Mouse (Mus musculus): ENCODE data around the gene Atg16l1. TPM values are rescaled to one million over a fixed set of nuclear protein-coding genes. Genes with fewer than 3 reads are reported as not detected.

Atg16l1 gene
- polyA plus RNA-seq, 1 experiment, result 18.7 TPM

- TF ChIP-seq POLR2A (IDR thresholded peaks at IDR 0.05; ENCODE audit: low read depth, low read length) (no peak), CTCF (IDR thresholded peaks at IDR 0.05; ENCODE audit: extremely low read depth, insufficient read depth, insufficient read length, insufficient replicate concordance) (no peak)
Measured at GRCm38 (mm10) chr1:87734153-87734552, 21.5 kb upstream of the Atg16l1 start.

DNA sequence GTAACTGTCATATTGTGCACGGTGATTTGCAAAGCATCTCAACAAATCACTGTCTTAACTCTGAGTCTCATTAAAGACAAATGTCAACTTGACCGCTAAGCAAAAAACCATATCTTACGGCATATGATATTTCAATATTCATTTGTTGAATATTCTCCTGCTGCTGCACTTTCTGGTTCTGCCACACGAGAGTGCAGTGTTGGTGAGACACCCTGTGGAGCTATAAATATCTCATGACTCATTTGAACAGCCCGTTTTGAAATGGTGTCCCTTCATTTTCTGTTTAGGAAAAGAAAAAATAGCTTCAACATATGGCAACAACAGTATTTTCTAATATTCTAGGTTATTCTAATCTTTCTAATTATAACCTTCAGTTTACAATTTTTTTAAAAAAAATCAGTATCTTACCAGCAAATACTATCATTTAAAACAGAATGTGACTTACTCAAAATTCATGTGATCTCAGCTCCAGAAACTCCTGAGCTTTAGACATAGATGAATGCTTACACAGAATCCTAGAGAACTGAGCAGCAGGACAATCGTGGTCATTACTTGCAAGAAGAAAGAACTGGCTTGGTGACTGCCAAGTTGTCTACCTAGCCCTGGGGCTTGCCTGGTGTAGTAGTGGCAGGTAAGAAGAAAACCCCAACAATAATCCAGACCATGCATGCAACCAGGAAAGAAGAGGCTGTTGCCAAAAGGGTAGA is 14.9 kb upstream of the Atg16l1 start:
- DNase-seq (ENCODE audit: low read depth in 1 of 2, low spot score in 2 of 2), result no peak
- no peaks in the 10 kb centered on the region for H3K27me3 ChIP-seq (ENCODE audit: control insufficient read depth, insufficient read depth, low read length)
- H3K4me1 ChIP-seq (ENCODE audit: control insufficient read depth, insufficient read depth, insufficient read length), result no peaks in the 10 kb centered on the region
- H3K36me3 ChIP-seq (ENCODE audit: control insufficient read depth, insufficient read depth, low read length), result no peaks in the 10 kb centered on the region
- 52% methylated on average over 6 of the region's 6 CpGs for WGBS
- H3K4me3 ChIP-seq (ENCODE audit: extremely low read depth, insufficient read depth, insufficient read length), result no peak overlapping the region
- no peak overlapping the region for H3K27ac ChIP-seq (ENCODE audit: insufficient read depth, low read length)
- TF ChIP-seq CTCF (IDR thresholded peaks at IDR 0.05; ENCODE audit: extremely low read depth, insufficient read depth, insufficient read length, insufficient replicate concordance) (no peak), POLR2A (IDR thresholded peaks at IDR 0.05; ENCODE audit: low read depth, low read length) (no peak)

More at GRCm38 (mm10) chr1:87734153-87734552, 21.5 kb upstream of the Atg16l1 start:
- no peak for DNase-seq (ENCODE audit: low read depth in 1 of 2, low spot score in 2 of 2)
- WGBS, result 80% methylated on average over 3 of the region's 3 CpGs
- Histone ChIP-seq H3K36me3 (ENCODE audit: control insufficient read depth, insufficient read depth, low read length) (no peaks in the 10 kb centered on the region), H3K27ac (ENCODE audit: insufficient read depth, low read length) (no peak overlapping the region), H3K4me1 (ENCODE audit: control insufficient read depth, insufficient read depth, insufficient read length) (no peaks in the 10 kb centered on the region), H3K4me3 (ENCODE audit: extremely low read depth, insufficient read depth, insufficient read length) (no peak overlapping the region), H3K27me3 (ENCODE audit: control insufficient read depth, insufficient read depth, low read length) (no peaks in the 10 kb centered on the region)

DNA sequence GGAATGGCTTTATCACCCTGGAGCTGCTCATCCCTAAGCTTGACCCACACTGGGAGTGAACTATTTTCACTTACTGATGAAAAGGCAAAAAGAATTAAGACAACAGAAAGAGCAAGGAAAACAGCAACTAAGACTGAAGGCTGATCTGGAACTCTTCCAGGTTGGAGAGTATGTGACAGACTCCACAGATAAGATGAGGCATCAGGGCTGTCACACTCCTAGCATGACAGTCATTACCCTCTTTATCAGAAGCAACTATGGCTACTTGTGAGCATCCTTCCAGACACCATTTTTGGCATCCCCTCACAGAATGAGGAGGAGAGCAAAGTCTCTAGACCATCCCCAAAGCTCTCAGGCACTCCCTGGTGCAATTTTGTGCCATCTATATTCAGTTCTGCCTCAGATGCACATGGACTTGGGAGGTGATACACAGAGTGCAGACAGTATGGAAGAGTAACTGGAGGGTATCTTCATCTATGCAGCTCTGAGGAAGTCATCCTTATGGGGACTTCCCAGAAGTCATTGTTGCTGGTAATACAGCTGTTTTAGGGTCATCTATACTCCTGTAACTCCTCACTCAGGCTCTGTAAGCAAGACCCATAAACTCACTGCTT is 6.2 kb upstream of the Atg16l1 start:
- Histone ChIP-seq H3K36me3 (ENCODE audit: control insufficient read depth, insufficient read depth, low read length) (no peaks in the 10 kb centered on the region), H3K27me3 (ENCODE audit: control insufficient read depth, insufficient read depth, low read length) (no peaks in the 10 kb centered on the region), H3K4me1 (ENCODE audit: control insufficient read depth, insufficient read depth, insufficient read length) (no peaks in the 10 kb centered on the region), H3K4me3 (ENCODE audit: extremely low read depth, insufficient read depth, insufficient read length) (no peak overlapping the region), H3K27ac (ENCODE audit: insufficient read depth, low read length) (no peak overlapping the region)
- DNase-seq (ENCODE audit: low read depth in 1 of 2, low spot score in 2 of 2), result no peak
- no peak for TF ChIP-seq CTCF (IDR thresholded peaks at IDR 0.05; ENCODE audit: extremely low read depth, insufficient read depth, insufficient read length, insufficient replicate concordance)
- no peak for TF ChIP-seq POLR2A (IDR thresholded peaks at IDR 0.05; ENCODE audit: low read depth, low read length)

GRCm38 (mm10) chr1:87763821-87764220 is 8.2 kb downstream of the Atg16l1 start:
- Histone ChIP-seq H3K27ac (ENCODE audit: insufficient read depth, low read length) (no peak overlapping the region), H3K27me3 (ENCODE audit: control insufficient read depth, insufficient read depth, low read length) (no peaks in the 10 kb centered on the region), H3K4me1 (ENCODE audit: control insufficient read depth, insufficient read depth, insufficient read length) (no peaks in the 10 kb centered on the region), H3K36me3 (ENCODE audit: control insufficient read depth, insufficient read depth, low read length) (peaks cover 55% of the 10 kb centered on the region), H3K4me3 (ENCODE audit: extremely low read depth, insufficient read depth, insufficient read length) (no peak overlapping the region)
- no peak for DNase-seq (ENCODE audit: low read depth in 1 of 2, low spot score in 2 of 2)
- no peak for TF ChIP-seq POLR2A (IDR thresholded peaks at IDR 0.05; ENCODE audit: low read depth, low read length)
- TF ChIP-seq CTCF (IDR thresholded peaks at IDR 0.05; ENCODE audit: extremely low read depth, insufficient read depth, insufficient read length, insufficient replicate concordance), result no peak
- WGBS, result 75% methylated on average over 3 of the region's 3 CpGs

DNA sequence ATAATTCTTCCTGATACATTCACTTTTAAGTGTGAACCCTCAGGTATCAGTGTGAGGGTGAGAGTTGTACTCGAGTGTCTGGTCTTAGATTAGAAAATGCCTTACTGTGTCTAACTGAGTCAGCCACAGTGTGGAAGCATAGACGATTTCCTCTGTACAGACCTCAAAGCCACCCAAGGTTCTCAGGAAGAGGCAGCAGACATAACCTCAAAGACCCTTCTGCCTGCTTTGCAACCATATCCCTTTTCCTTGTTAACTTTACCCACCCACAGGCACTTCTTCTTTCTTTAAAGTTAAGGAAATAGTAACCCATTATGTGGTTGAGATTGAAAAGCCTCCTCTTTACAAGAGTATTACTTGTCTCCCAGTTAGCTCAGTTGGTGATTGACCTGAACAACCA is 10.1 kb downstream of the Atg16l1 start:
- no peak for DNase-seq (ENCODE audit: low read depth in 1 of 2, low spot score in 2 of 2)
- TF ChIP-seq CTCF (IDR thresholded peaks at IDR 0.05; ENCODE audit: extremely low read depth, insufficient read depth, insufficient read length, insufficient replicate concordance), result no peak
- TF ChIP-seq POLR2A (IDR thresholded peaks at IDR 0.05; ENCODE audit: low read depth, low read length), result no peak
- Histone ChIP-seq H3K4me3 (ENCODE audit: extremely low read depth, insufficient read depth, insufficient read length) (no peak overlapping the region), H3K27me3 (ENCODE audit: control insufficient read depth, insufficient read depth, low read length) (no peaks in the 10 kb centered on the region), H3K27ac (ENCODE audit: insufficient read depth, low read length) (no peak overlapping the region), H3K36me3 (ENCODE audit: control insufficient read depth, insufficient read depth, low read length) (peaks cover 57% of the 10 kb centered on the region), H3K4me1 (ENCODE audit: control insufficient read depth, insufficient read depth, insufficient read length) (no peaks in the 10 kb centered on the region)
- 24% methylated on average over 2 of the region's 2 CpGs for WGBS

- Histone ChIP-seq H3K36me3 (ENCODE audit: control insufficient read depth, insufficient read depth, low read length) (peaks cover 58% of the 10 kb centered on the region), H3K27me3 (ENCODE audit: control insufficient read depth, insufficient read depth, low read length) (no peaks in the 10 kb centered on the region), H3K27ac (ENCODE audit: insufficient read depth, low read length) (no peak overlapping the region), H3K4me1 (ENCODE audit: control insufficient read depth, insufficient read depth, insufficient read length) (no peaks in the 10 kb centered on the region), H3K4me3 (ENCODE audit: extremely low read depth, insufficient read depth, insufficient read length) (no peak overlapping the region)
- peak; percentile 41 to 53 for DNase-seq (ENCODE audit: low read depth in 1 of 2, low spot score in 2 of 2)
- WGBS, result 82% methylated on average over 3 of the region's 3 CpGs
- TF ChIP-seq CTCF (IDR thresholded peaks at IDR 0.05; ENCODE audit: extremely low read depth, insufficient read depth, insufficient read length, insufficient replicate concordance), result peak; percentile 58; the same call in 1 of the 2 replicates
- TF ChIP-seq POLR2A (IDR thresholded peaks at IDR 0.05; ENCODE audit: low read depth, low read length), result no peak
Measured at GRCm38 (mm10) chr1:87766233-87766632, 10.6 kb downstream of the Atg16l1 start.

DNA sequence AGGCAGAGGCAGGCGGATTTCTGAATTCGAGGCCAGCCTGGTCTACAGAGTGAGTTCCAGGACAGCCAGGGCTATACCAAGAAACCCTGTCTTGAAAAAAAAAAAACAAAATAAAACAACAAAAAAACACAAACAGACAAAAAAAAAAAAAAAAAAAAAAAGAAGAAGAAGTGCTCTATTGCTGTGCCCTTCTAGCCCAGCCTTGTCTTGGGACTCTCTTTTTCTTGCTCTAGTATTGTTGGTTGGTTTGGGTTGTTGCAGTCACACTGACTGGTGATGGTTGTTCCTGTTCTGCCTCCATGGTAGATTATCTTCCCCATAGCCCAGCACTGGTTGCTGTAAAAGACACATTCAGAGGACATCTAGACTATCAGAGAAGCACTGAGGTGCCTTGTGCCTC is 13.6 kb downstream of the Atg16l1 start:
- Histone ChIP-seq H3K27ac (ENCODE audit: insufficient read depth, low read length) (no peak overlapping the region), H3K4me3 (ENCODE audit: extremely low read depth, insufficient read depth, insufficient read length) (no peak overlapping the region), H3K27me3 (ENCODE audit: control insufficient read depth, insufficient read depth, low read length) (no peaks in the 10 kb centered on the region), H3K4me1 (ENCODE audit: control insufficient read depth, insufficient read depth, insufficient read length) (no peaks in the 10 kb centered on the region), H3K36me3 (ENCODE audit: control insufficient read depth, insufficient read depth, low read length) (peaks cover 50% of the 10 kb centered on the region)
- WGBS, result 94% methylated on average over 2 of the region's 2 CpGs
- no peak for TF ChIP-seq POLR2A (IDR thresholded peaks at IDR 0.05; ENCODE audit: low read depth, low read length)
- TF ChIP-seq CTCF (IDR thresholded peaks at IDR 0.05; ENCODE audit: extremely low read depth, insufficient read depth, insufficient read length, insufficient replicate concordance), result no peak
- no peak for DNase-seq (ENCODE audit: low read depth in 1 of 2, low spot score in 2 of 2)
